20 mouse cellular contexts compared by ENCODE assay signal in genomic region chr7:129958379-129958778, GRCm38 (mm10).
DNase-seq lines count a peak whose midpoint lies in the region; ATAC-seq and TF ChIP-seq lines count a peak whose summit lies in the region.
"Had no signal": no experiment of that assay in that cellular context is flagged by ENCODE, and none has a peak within 500 bp of the region (broad histone marks: within the 10 kb centered on the region; RNA-seq: fewer than 3 reads in every experiment).

No protein-coding gene starts in this region.

- no peak overlapping the region for H3K4me2 ChIP-seq in kidney, embryonic 15.5 days
- no peak overlapping the region for H3K4me2 ChIP-seq in forebrain, embryonic 15.5 days (replicated peaks)
- H3K4me2 ChIP-seq: embryonic facial prominence, embryonic 12.5 days; forebrain, embryonic 13.5 days had no signal

- H3K27me3 ChIP-seq in kidney, adult 2 months (replicated peaks; ENCODE audit: control insufficient read depth, insufficient read depth, low read length): no peaks in the 10 kb centered on the region
- no peaks in the 10 kb centered on the region for H3K27me3 ChIP-seq in kidney, embryonic 15.5 days
- no peaks in the 10 kb centered on the region for H3K27me3 ChIP-seq in forebrain, embryonic 15.5 days
- H3K27me3 ChIP-seq: embryonic facial prominence, embryonic 12.5 days; forebrain, embryonic 13.5 days; Patski had no signal

- H3K36me3 ChIP-seq in kidney, adult 2 months (ENCODE audit: control insufficient read depth, insufficient read depth, low read length): no peaks in the 10 kb centered on the region
- no peaks in the 10 kb centered on the region for H3K36me3 ChIP-seq in kidney, embryonic 15.5 days
- no peaks in the 10 kb centered on the region for H3K36me3 ChIP-seq in forebrain, embryonic 15.5 days
- H3K36me3 ChIP-seq: embryonic facial prominence, embryonic 10.5 days; embryonic facial prominence, embryonic 12.5 days had no signal

- no peak for ATAC-seq in kidney, embryonic 15.5 days (replicated peaks; ENCODE audit: low FRiP score)
- no peak for ATAC-seq in forebrain, embryonic 15.5 days (replicated peaks)
- ATAC-seq: activated CD4-positive, CD25-positive, alpha-beta regulatory T cell, adult 4 months; forebrain, embryonic 13.5 days; forebrain, embryonic 16.5 days; Patski had no signal

- H3K9me3 ChIP-seq in kidney, embryonic 15.5 days (replicated peaks): no peaks in the 10 kb centered on the region
- H3K9me3 ChIP-seq in forebrain, embryonic 15.5 days: no peaks in the 10 kb centered on the region
- H3K9me3 ChIP-seq: embryonic facial prominence, embryonic 10.5 days; embryonic facial prominence, embryonic 12.5 days; forebrain, embryonic 13.5 days had no signal

- no peak for TF ChIP-seq POLR2A in kidney, adult 2 months (IDR thresholded peaks at IDR 0.05; ENCODE audit: low read depth, low read length)

- TF ChIP-seq CTCF in kidney, adult 2 months (conservative IDR thresholded peaks at IDR 0.05; ENCODE audit: insufficient read depth, insufficient read length, low read depth, low read length): no peak

- 43% methylated on average over 3 of the region's 3 CpGs for WGBS in kidney, adult 2 months
- WGBS in kidney, embryonic 15.5 days: 49% methylated on average over 3 of the region's 3 CpGs
- WGBS in forebrain, embryonic 15.5 days: 28% methylated on average over 3 of the region's 3 CpGs

- no peaks in the 10 kb centered on the region for H3K4me1 ChIP-seq in kidney, adult 2 months (ENCODE audit: control insufficient read depth, insufficient read depth, low read length)
- H3K4me1 ChIP-seq in kidney, embryonic 15.5 days: peaks cover 14% of the 10 kb centered on the region
- H3K4me1 ChIP-seq in forebrain, embryonic 15.5 days: peaks cover 7% of the 10 kb centered on the region

- H3K27ac ChIP-seq in kidney, adult 2 months (ENCODE audit: insufficient read depth, low read depth, low read length): no peak overlapping the region
- H3K27ac ChIP-seq in kidney, embryonic 15.5 days: no peak overlapping the region
- H3K27ac ChIP-seq in forebrain, embryonic 15.5 days (replicated peaks): no peak overlapping the region
- H3K27ac ChIP-seq: embryonic facial prominence, embryonic 10.5 days; embryonic facial prominence, embryonic 12.5 days; forebrain, embryonic 13.5 days had no signal

- H3K4me3 ChIP-seq in kidney, adult 2 months (ENCODE audit: insufficient read depth, low read depth, low read length): no peak overlapping the region
- no peak overlapping the region for H3K4me3 ChIP-seq in kidney, embryonic 15.5 days (replicated peaks)
- no peak overlapping the region for H3K4me3 ChIP-seq in forebrain, embryonic 15.5 days
- H3K4me3 ChIP-seq: embryonic facial prominence, embryonic 10.5 days; embryonic facial prominence, embryonic 12.5 days; forebrain, embryonic 13.5 days had no signal

- no peak overlapping the region for H3K9ac ChIP-seq in kidney, embryonic 15.5 days
- H3K9ac ChIP-seq in forebrain, embryonic 15.5 days (replicated peaks): no peak overlapping the region
- H3K9ac ChIP-seq: embryonic facial prominence, embryonic 12.5 days; forebrain, embryonic 13.5 days had no signal

- peak; percentile 34 for DNase-seq in kidney, adult 2 months
- no peak for DNase-seq in kidney, postnatal 25 days
- DNase-seq in kidney, postnatal 14 days: peak; percentile 5
- DNase-seq in 3T3-L1 (ENCODE audit: low read depth, low spot score): peak; percentile 29
- DNase-seq: adrenal gland, adult 8-10 months; adrenal gland, postnatal 14 days; adrenal gland, postnatal 36 days; cerebellum, adult 11-12 months; cerebellum, adult 2 months; cerebellum, adult 9-10 months; cerebellum, postnatal 10 days; cerebellum, postnatal 25 days had no signal

Comparison
In these comparisons a context has a peak if more than half of its experiments do, and no peak if none do; other contexts are left out.
1. DNase-seq: peak in kidney, adult 2 months (single experiment), kidney, postnatal 14 days (single experiment) and 3T3-L1 (single experiment); none in kidney, postnatal 25 days (0 of 2).